Mouse (Mus musculus) liver, embryonic 11.5 days (tissue): Measurements from ENCODE around the gene Glrb. TPM values are rescaled to one million over a fixed set of nuclear protein-coding genes. Genes with fewer than 3 reads are reported as not detected.

Experiments
- ATAC-seq: fragments of 200-750 bp; cut with Nextera tagmentation; replicated peaks from 2 replicates; pipeline ENCODE4 v1.8.0; 2017; ENCODE audit warnings: moderate number of reproducible peaks, mild to moderate bottlenecking, moderate TSS enrichment, moderate library complexity; ENCODE audit not compliant: low FRiP score
- DNase-seq: peaks from one replicate; pipeline ENCODE4 v3.0.0-alpha.2; 2017; ENCODE audit warnings: low spot score
- H3K27ac ChIP-seq: fragments of 300-500 bp; sonication (generic); 2 replicates; pipeline ENCODE4 v1.5.1; 2014; ENCODE audit warnings: mild to moderate bottlenecking, low read depth, low read length, control low read depth
- H3K27me3 ChIP-seq: fragments of 300-500 bp; sonication (generic); replicated peaks from 2 replicates; pipeline ENCODE4 v1.6.1; 2014; ENCODE audit warnings: low read length, mixed read lengths; ENCODE audit not compliant: control insufficient read depth, insufficient read depth
- H3K36me3 ChIP-seq: fragments of 300-500 bp; sonication (generic); 2 replicates; pipeline ENCODE4 v1.6.1; 2014; ENCODE audit warnings: mild to moderate bottlenecking, low read length, moderate library complexity, mixed read lengths; ENCODE audit not compliant: control insufficient read depth, insufficient read depth
- H3K4me1 ChIP-seq: fragments of 300-500 bp; sonication (generic); replicated peaks from 2 replicates; pipeline ENCODE4 v1.6.1; 2014; ENCODE audit warnings: low read length, mixed read lengths; ENCODE audit not compliant: control insufficient read depth, insufficient read depth
- H3K4me2 ChIP-seq: fragments of 300-500 bp; sonication (generic); 2 replicates; pipeline ENCODE4 v1.6.1; 2014; ENCODE audit warnings: mild to moderate bottlenecking, control low read depth, moderate library complexity
- H3K4me3 ChIP-seq: fragments of 300-500 bp; sonication (generic); 2 replicates; pipeline ENCODE4 v1.5.1; 2014; ENCODE audit warnings: low read depth, low read length, control low read depth
- H3K9ac ChIP-seq: fragments of 300-500 bp; sonication (generic); 2 replicates; pipeline ENCODE4 v1.6.1; 2014; ENCODE audit warnings: low read depth, low read length, control low read depth
- H3K9me3 ChIP-seq: fragments of 300-500 bp; sonication (generic); 2 replicates; pipeline ENCODE4 v1.6.1; 2016; ENCODE audit warnings: low read length, inconsistent platforms, mixed read lengths; ENCODE audit not compliant: control insufficient read depth
- WGBS: fragments of 180-500 bp; shearing (Covaris S2); extraction: QIAGEN DNeasy Blood & Tissue Kit; methylation state at CpG from one replicate; pipeline ENCODE4 v1.1.7; 2014; 5-methylcytosine and 5-hydroxymethylcytosine counted together
- polyA plus RNA-seq: library from polyadenylated mRNA; unstranded; fragments of >200 nt; fragmentation: Nextera tagmentation; extraction: Ambion mirVana; gene quantifications from 2 replicates; pipeline ENCODE4 v1.2.1, GENCODE M21; 2014

The Glrb gene
- polyA plus RNA-seq, 1 experiment from 2014 or later, result 2.4 TPM

GRCm38 (mm10) chr3:80885174-80885573 lies 28.3 kb downstream of the Glrb start:
- no peaks in the 10 kb centered on the region for H3K36me3 ChIP-seq
- DNase-seq (no peak), ATAC-seq (no peak)
- H3K27ac ChIP-seq, result no peak overlapping the region
- H3K27me3 ChIP-seq, result no peaks in the 10 kb centered on the region
- H3K9me3 ChIP-seq, result no peaks in the 10 kb centered on the region
- no peak overlapping the region for H3K4me2 ChIP-seq
- H3K4me1 ChIP-seq, result no peaks in the 10 kb centered on the region
- H3K9ac ChIP-seq, result no peak overlapping the region
- no peak overlapping the region for H3K4me3 ChIP-seq
- 78% methylated on average over 1 of the region's 1 CpGs for WGBS

GRCm38 (mm10) chr3:80883601-80884000 lies 29.9 kb downstream of the Glrb start:
- H3K4me2 ChIP-seq, result no peak overlapping the region
- no peak for DNase-seq

GRCm38 (mm10) chr3:80880660-80881293 lies 32.7 kb downstream of the Glrb start:
- Histone ChIP-seq H3K9me3 (no peaks in the 10 kb centered on the region), H3K4me3 (no peak overlapping the region), H3K4me1 (no peaks in the 10 kb centered on the region), H3K27me3 (no peaks in the 10 kb centered on the region), H3K27ac (no peak overlapping the region), H3K36me3 (no peaks in the 10 kb centered on the region), H3K9ac (no peak overlapping the region), H3K4me2 (no peak overlapping the region)
- DNase-seq (no peak), ATAC-seq (no peak)
- WGBS, result 82% methylated on average over 6 of the region's 6 CpGs

More at GRCm38 (mm10) chr3:80883601-80884000, 29.9 kb downstream of the Glrb start:
- H3K36me3 ChIP-seq, result no peaks in the 10 kb centered on the region
- no peaks in the 10 kb centered on the region for H3K9me3 ChIP-seq
- no peak overlapping the region for H3K9ac ChIP-seq
- H3K27ac ChIP-seq, result no peak overlapping the region
- ATAC-seq, result no peak
- no peak overlapping the region for H3K4me3 ChIP-seq
- 67% methylated on average over 6 of the region's 6 CpGs for WGBS
- H3K4me1 ChIP-seq, result no peaks in the 10 kb centered on the region
- H3K27me3 ChIP-seq, result no peaks in the 10 kb centered on the region

- H3K36me3 ChIP-seq, result no peaks in the 10 kb centered on the region
- no peak overlapping the region for H3K9ac ChIP-seq
- H3K4me3 ChIP-seq, result no peak overlapping the region
- no peaks in the 10 kb centered on the region for H3K9me3 ChIP-seq
- 54% methylated on average over 5 of the region's 5 CpGs for WGBS
- no peaks in the 10 kb centered on the region for H3K27me3 ChIP-seq
- DNase-seq, result no peak
- ATAC-seq, result no peak
- H3K4me2 ChIP-seq, result no peak overlapping the region
- no peaks in the 10 kb centered on the region for H3K4me1 ChIP-seq
- no peak overlapping the region for H3K27ac ChIP-seq
Observed at GRCm38 (mm10) chr3:80878571-80878970, 34.9 kb downstream of the Glrb start.

- Histone ChIP-seq H3K4me2 (no peak overlapping the region), H3K27me3 (no peaks in the 10 kb centered on the region), H3K36me3 (no peaks in the 10 kb centered on the region), H3K27ac (no peak overlapping the region), H3K4me3 (no peak overlapping the region), H3K4me1 (no peaks in the 10 kb centered on the region), H3K9ac (no peak overlapping the region), H3K9me3 (no peaks in the 10 kb centered on the region)
- 88% methylated on average over 7 of the region's 7 CpGs for WGBS
- no peak for ATAC-seq
- DNase-seq, result no peak
Observed at GRCm38 (mm10) chr3:80874690-80875353, 38.6 kb downstream of the Glrb start.

GRCm38 (mm10) chr3:80874081-80874480 lies 39.4 kb downstream of the Glrb start:
- WGBS, result 78% methylated on average over 5 of the region's 5 CpGs
- H3K4me3 ChIP-seq, result no peak overlapping the region
- no peaks in the 10 kb centered on the region for H3K4me1 ChIP-seq
- ATAC-seq (no peak), DNase-seq (no peak)
- no peaks in the 10 kb centered on the region for H3K9me3 ChIP-seq
- no peak overlapping the region for H3K4me2 ChIP-seq
- H3K27ac ChIP-seq, result no peak overlapping the region
- H3K9ac ChIP-seq, result no peak overlapping the region
- no peaks in the 10 kb centered on the region for H3K36me3 ChIP-seq
- no peaks in the 10 kb centered on the region for H3K27me3 ChIP-seq

GRCm38 (mm10) chr3:80871472-80872171 lies 41.8 kb downstream of the Glrb start:
- H3K36me3 ChIP-seq, result no peaks in the 10 kb centered on the region
- H3K9me3 ChIP-seq, result no peaks in the 10 kb centered on the region
- no peak overlapping the region for H3K4me3 ChIP-seq
- no peaks in the 10 kb centered on the region for H3K4me1 ChIP-seq
- H3K27ac ChIP-seq, result no peak overlapping the region
- H3K4me2 ChIP-seq, result no peak overlapping the region
- ATAC-seq, result no peak
- no peak for DNase-seq
- WGBS, result 91% methylated on average over 1 of the region's 1 CpGs
- no peaks in the 10 kb centered on the region for H3K27me3 ChIP-seq
- no peak overlapping the region for H3K9ac ChIP-seq

- H3K9me3 ChIP-seq, result no peaks in the 10 kb centered on the region
- 72% methylated on average over 3 of the region's 3 CpGs for WGBS
- DNase-seq, result no peak
Observed at GRCm38 (mm10) chr3:80867328-80867727, 46.1 kb downstream of the Glrb start.

More at GRCm38 (mm10) chr3:80867328-80867727, 46.1 kb downstream of the Glrb start:
- Histone ChIP-seq H3K27ac (no peak overlapping the region), H3K4me3 (no peak overlapping the region), H3K9ac (no peak overlapping the region), H3K4me2 (no peak overlapping the region), H3K36me3 (no peaks in the 10 kb centered on the region), H3K4me1 (no peaks in the 10 kb centered on the region), H3K27me3 (no peaks in the 10 kb centered on the region)
- ATAC-seq, result no peak
